Mouse (Mus musculus) G1E (cell line): ENCODE data around the gene Far1.

Source experiments
- CTCF ChIP-seq: IDR thresholded peaks from 2 replicates; pipeline ENCODE4 v1.5.1; 2012; ENCODE audit warnings: low read depth, low read length, inconsistent platforms, mixed read lengths
- GATA1 ChIP-seq: IDR thresholded peaks from 2 replicates; pipeline ENCODE4 v1.6.1; 2012; ENCODE audit warnings: borderline replicate concordance, low read length, inconsistent platforms, mixed read lengths
- POLR2AphosphoS5 ChIP-seq: IDR thresholded peaks from 2 replicates; pipeline ENCODE4 v1.6.1; 2012; ENCODE audit warnings: low read depth, low read length, inconsistent platforms; ENCODE audit not compliant: insufficient replicate concordance

DNA sequence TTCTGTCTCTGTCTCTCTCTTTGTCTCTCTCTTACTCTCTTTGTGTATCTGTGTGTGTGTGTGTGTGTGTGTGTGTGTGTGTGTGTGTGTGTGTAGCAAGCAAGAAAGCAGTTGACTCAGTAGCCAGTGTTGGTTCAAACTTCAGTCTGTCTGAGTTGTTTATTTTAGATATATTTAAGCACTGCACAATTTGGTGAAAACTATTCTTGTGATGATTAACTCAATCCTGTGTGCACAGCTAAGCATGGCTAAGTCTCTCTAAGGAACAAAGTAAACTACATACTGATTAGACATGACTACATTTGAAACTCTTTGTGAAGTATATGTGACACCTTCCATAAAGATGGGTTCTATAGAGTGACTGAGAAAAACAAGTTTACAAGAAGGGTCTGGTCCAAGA is 83.6 kb downstream of the Far1 start:
- TF ChIP-seq CTCF (no peak), POLR2AphosphoS5 (no peak), GATA1 (no peak)
